Mouse (Mus musculus) bone marrow macrophage, adult 2 months (primary cell): ENCODE data around the gene Xpo1.

Experiments
- CTCF ChIP-seq: IDR thresholded peaks from 2 replicates; pipeline ENCODE4 v1.5.1; 2012; ENCODE audit warnings: low read depth, mild to moderate bottlenecking, low read length, moderate library complexity
- POLR2A ChIP-seq: IDR thresholded peaks from 2 replicates; pipeline ENCODE4 v1.6.1; 2012; ENCODE audit warnings: mild to moderate bottlenecking, low read depth, low read length, borderline replicate concordance

DNA sequence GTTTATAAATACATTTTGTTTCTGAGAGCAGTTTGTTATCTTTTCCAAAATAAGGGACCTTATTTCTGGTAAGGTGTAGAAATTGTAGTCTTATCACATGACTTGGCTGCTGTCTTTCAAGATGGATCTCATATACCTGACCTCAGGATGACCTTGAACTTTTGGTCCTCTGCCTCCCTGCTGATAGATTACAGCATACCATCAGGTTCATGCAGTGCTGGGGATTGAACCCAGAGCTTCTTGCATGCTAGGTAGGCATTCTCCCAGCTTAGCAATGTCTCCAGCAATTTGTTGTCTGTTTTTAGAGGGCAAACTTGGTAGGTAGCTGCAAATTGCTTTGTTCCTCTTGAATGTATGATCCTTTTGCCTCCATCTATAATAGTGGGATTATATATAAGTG lies 9.1 kb downstream of the Xpo1 start:
- no peak for TF ChIP-seq POLR2A
- no peak for TF ChIP-seq CTCF
